Mouse (Mus musculus) heart, embryonic 11.5 days (tissue): Measurements from ENCODE around the gene Apoc4. TPM values are rescaled to one million over a fixed set of nuclear protein-coding genes. Genes with fewer than 3 reads are reported as not detected.

ENCODE experiments used
- polyA plus RNA-seq: library from polyadenylated mRNA; unstranded; fragments of >200 nt; fragmentation: Nextera tagmentation; extraction: Ambion mirVana; gene quantifications from 2 replicates; pipeline ENCODE4 v1.2.1, GENCODE M21; 2014

The Apoc4 gene
- polyA plus RNA-seq, 1 experiment from 2014 or later: 0.34 TPM

Other genes with a start within 250 kb of the Apoc4 start
- gene Mark4, start 222.7 kb downstream of the Apoc4 start, polyA plus RNA-seq: 8.0 and 9.7 TPM in 2 replicates
- gene Exoc3l2, start 218.1 kb downstream of the Apoc4 start, polyA plus RNA-seq: 2.2 and 2.7 TPM in 2 replicates
- 1.2 TPM in 2 replicates for gene Bloc1s3, start 173.1 kb downstream of the Apoc4 start, polyA plus RNA-seq
- gene Trappc6a, start 173.1 kb downstream of the Apoc4 start, polyA plus RNA-seq: 77.0 and 79.0 TPM in 2 replicates
- 0.15 TPM in 1 of 2 replicates, not detected in the other for gene Nkpd1, start 163.6 kb downstream of the Apoc4 start, polyA plus RNA-seq
- 2.3 and 5.2 TPM in 2 replicates for gene Ppp1r37, start 118.4 kb downstream of the Apoc4 start, polyA plus RNA-seq
- gene Zfp296, start 104.2 kb downstream of the Apoc4 start, polyA plus RNA-seq: 0.30 TPM in 1 of 2 replicates, not detected in the other
- gene Gemin7, start 103.9 kb downstream of the Apoc4 start, polyA plus RNA-seq: 141 and 157 TPM in 2 replicates
- 33.2 and 34.3 TPM in 2 replicates for gene Clasrp, start 77.0 kb downstream of the Apoc4 start, polyA plus RNA-seq
- 3.3 and 3.7 TPM in 2 replicates for gene Relb, start 52.0 kb downstream of the Apoc4 start, polyA plus RNA-seq
- 86.8 and 89.4 TPM in 2 replicates for gene Clptm1, start 16.4 kb downstream of the Apoc4 start, polyA plus RNA-seq
- gene Apoc2, start 3.5 kb downstream of the Apoc4 start, polyA plus RNA-seq: 4.9 TPM in 1 of 2 replicates, not detected in the other
- gene Gm44805, start 56 bp downstream of the Apoc4 start, polyA plus RNA-seq: 1.2 TPM in 1 of 2 replicates, not detected in the other
- 6.9 and 10.8 TPM in 2 replicates for gene Apoc1, start 11.2 kb upstream of the Apoc4 start, polyA plus RNA-seq
- 357 and 371 TPM in 2 replicates for gene Apoe, start 17.7 kb upstream of the Apoc4 start, polyA plus RNA-seq
- 142 and 154 TPM in 2 replicates for gene Tomm40, start 34.0 kb upstream of the Apoc4 start, polyA plus RNA-seq
- gene Nectin2, start 69.0 kb upstream of the Apoc4 start, polyA plus RNA-seq: 87.0 and 100 TPM in 2 replicates
- 163 and 173 TPM in 2 replicates for gene Bcam, start 89.5 kb upstream of the Apoc4 start, polyA plus RNA-seq
- gene Cblc, start 115.3 kb upstream of the Apoc4 start, polyA plus RNA-seq: 0.20 and 0.24 TPM in 2 replicates
- gene Bcl3, start 141.3 kb upstream of the Apoc4 start, polyA plus RNA-seq: 1.0 and 1.5 TPM in 2 replicates
- not detected in 2 replicates for gene Gm19345, start 170.5 kb upstream of the Apoc4 start, polyA plus RNA-seq
- not detected in 2 replicates for gene Ceacam16, start 179.8 kb upstream of the Apoc4 start, polyA plus RNA-seq
- gene Ceacam19, start 206.5 kb upstream of the Apoc4 start, polyA plus RNA-seq: not detected in 2 replicates
- gene Pvr, start 239.7 kb upstream of the Apoc4 start, polyA plus RNA-seq: 12.0 and 13.0 TPM in 2 replicates